Mouse (Mus musculus) thymus, adult 2 months (tissue): Measurements from ENCODE around the gene Fxyd1.

Experiments
- CTCF ChIP-seq: fragments of 200-500 bp; IDR thresholded peaks from 2 replicates; pipeline ENCODE4 v1.5.1; 2012; ENCODE audit warnings: mild to moderate bottlenecking, control low read depth, low read length, moderate library complexity, borderline replicate concordance; ENCODE audit not compliant: control insufficient read depth, poor library complexity, insufficient read depth; ENCODE audit errors: extremely low read depth
- POLR2A ChIP-seq: fragments of 200-500 bp; IDR thresholded peaks from 2 replicates; pipeline ENCODE4 v1.6.1; 2012; ENCODE audit warnings: mild to moderate bottlenecking, low read length, control low read depth, moderate library complexity; ENCODE audit not compliant: control insufficient read depth, poor library complexity, insufficient read depth; ENCODE audit errors: extremely low read depth

- TF ChIP-seq CTCF: no peak
- TF ChIP-seq POLR2A: no peak
Measured at GRCm38 (mm10) chr7:31051321-31052021, 5.5 kb downstream of the Fxyd1 start, which contains the start of gene Fxyd7.
